8 mouse cellular contexts compared by ENCODE assay signal in the genomic region with DNA sequence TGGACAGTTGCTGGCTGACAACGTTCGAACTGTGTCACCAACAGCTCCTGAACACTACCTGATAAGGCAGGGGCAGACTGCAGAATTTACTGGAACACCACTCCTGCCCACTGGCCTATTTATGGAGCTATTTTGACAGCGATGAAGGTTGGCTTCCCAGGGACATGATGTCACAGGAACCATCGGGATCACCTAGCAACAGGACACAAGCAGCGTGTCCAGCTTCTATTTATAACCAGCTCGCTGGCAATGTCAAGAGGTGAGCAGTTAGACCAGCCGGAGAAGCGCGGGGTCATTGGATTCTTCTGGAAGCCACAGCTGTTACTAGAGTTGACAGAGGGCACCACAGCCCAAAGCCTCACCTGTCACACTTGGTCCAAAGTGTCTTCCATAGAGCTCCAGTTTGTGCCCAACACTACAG.
DNase-seq lines count a peak whose midpoint lies in the region; ATAC-seq and TF ChIP-seq lines count a peak whose summit lies in the region.
"Had no signal": no experiment of that assay in that cellular context is flagged by ENCODE, and none has a peak within 500 bp of the region (broad histone marks: within the 10 kb centered on the region; RNA-seq: fewer than 3 reads in every experiment).

No protein-coding gene starts in this region.

- no peak for TF ChIP-seq CTCF in midbrain, postnatal 0 days (IDR thresholded peaks at IDR 0.05)

- no peak overlapping the region for H3K4me2 ChIP-seq in midbrain, postnatal 0 days (ENCODE audit: low read depth, low read length, poor library complexity, severe bottlenecking)
- H3K4me2 ChIP-seq in intestine, embryonic 15.5 days (replicated peaks): no peak overlapping the region
- H3K4me2 ChIP-seq: lung, embryonic 14.5 days had no signal

- no peak overlapping the region for H3K4me3 ChIP-seq in midbrain, postnatal 0 days (ENCODE audit: low read depth, low read length)
- H3K4me3 ChIP-seq in midbrain, embryonic 10.5 days: no peak overlapping the region
- H3K4me3 ChIP-seq in intestine, embryonic 15.5 days (replicated peaks): no peak overlapping the region

- 72% methylated on average over 9 of the region's 9 CpGs for WGBS in midbrain, postnatal 0 days
- 83% methylated on average over 9 of the region's 9 CpGs for WGBS in midbrain, embryonic 10.5 days
- 50% methylated on average over 9 of the region's 9 CpGs for WGBS in intestine, embryonic 15.5 days

- H3K36me3 ChIP-seq in midbrain, postnatal 0 days (ENCODE audit: insufficient read depth, low read length): no peaks in the 10 kb centered on the region
- H3K36me3 ChIP-seq in midbrain, embryonic 10.5 days: no peaks in the 10 kb centered on the region
- H3K36me3 ChIP-seq in intestine, embryonic 15.5 days: no peaks in the 10 kb centered on the region

- H3K27ac ChIP-seq in midbrain, postnatal 0 days (ENCODE audit: low read depth, low read length): no peak overlapping the region
- no peak overlapping the region for H3K27ac ChIP-seq in midbrain, embryonic 10.5 days (replicated peaks)
- no peak overlapping the region for H3K27ac ChIP-seq in intestine, embryonic 15.5 days

- H3K9me3 ChIP-seq in midbrain, postnatal 0 days (ENCODE audit: low read length): no peaks in the 10 kb centered on the region
- no peaks in the 10 kb centered on the region for H3K9me3 ChIP-seq in midbrain, embryonic 10.5 days (replicated peaks)
- H3K9me3 ChIP-seq in intestine, embryonic 15.5 days: no peaks in the 10 kb centered on the region

- no peaks in the 10 kb centered on the region for H3K4me1 ChIP-seq in midbrain, postnatal 0 days (ENCODE audit: insufficient read depth, low read length)
- H3K4me1 ChIP-seq in midbrain, embryonic 10.5 days: peaks cover 36% of the 10 kb centered on the region
- peaks cover 19% of the 10 kb centered on the region for H3K4me1 ChIP-seq in intestine, embryonic 15.5 days (replicated peaks)

- DNase-seq in midbrain, postnatal 0 days (ENCODE audit: low spot score): peak; percentile 40
- no peak for DNase-seq in midbrain, embryonic 10.5 days (ENCODE audit: low spot score)
- DNase-seq in gastrocnemius, postnatal 10 days: peak; percentile 25
- peak; percentile 40 to 41 for DNase-seq in heart, postnatal 36 days
- no peak for DNase-seq in testis, postnatal 14 days (ENCODE audit: low spot score)
- DNase-seq in thymus, adult 18-20 months: no peak
- DNase-seq: lung, embryonic 14.5 days had no signal

- intact Hi-C loops in heart, postnatal 36 days (cut with DNase I): loop anchor here (5.0 kb wide), 1 partner anchor 301 kb away; no protein-coding TSS in a partner anchor

- H3K27me3 ChIP-seq in midbrain, postnatal 0 days (ENCODE audit: insufficient read depth, low read length): no peaks in the 10 kb centered on the region; the same call in 1 of the 2 replicates
- peaks cover 39% of the 10 kb centered on the region for H3K27me3 ChIP-seq in midbrain, embryonic 10.5 days (ENCODE audit: low read depth, poor library complexity, severe bottlenecking)
- H3K27me3 ChIP-seq in intestine, embryonic 15.5 days (replicated peaks): peaks cover 9% of the 10 kb centered on the region

- H3K9ac ChIP-seq in midbrain, postnatal 0 days (replicated peaks; ENCODE audit: low read length, poor library complexity, severe bottlenecking): no peak overlapping the region
- H3K9ac ChIP-seq in intestine, embryonic 15.5 days: no peak overlapping the region
- H3K9ac ChIP-seq: lung, embryonic 14.5 days had no signal

- no peak for ATAC-seq in midbrain, postnatal 0 days (ENCODE audit: low FRiP score)
- ATAC-seq in intestine, embryonic 15.5 days: no peak

Comparison
In these comparisons a context has a peak if more than half of its experiments do, and no peak if none do; other contexts are left out.
1. DNase-seq: peak in midbrain, postnatal 0 days (single experiment), gastrocnemius, postnatal 10 days (single experiment) and heart, postnatal 36 days (2 of 2); none in midbrain, embryonic 10.5 days (single experiment), testis, postnatal 14 days (single experiment) and thymus, adult 18-20 months (0 of 2).